Mouse (Mus musculus): ENCODE data around the gene Rhov. TPM values are rescaled to one million over a fixed set of nuclear protein-coding genes. Genes with fewer than 3 reads are reported as not detected.

Rhov gene
- polyA plus RNA-seq, 1 experiment from 2014 or later, result 1.8 TPM

- ATAC-seq (ENCODE audit: low FRiP score, low TSS enrichment), result no peak
- H3K36me3 ChIP-seq (ENCODE audit: insufficient read depth, low read length), result peaks cover 61% of the 10 kb centered on the region
- peaks cover 11% of the 10 kb centered on the region for H3K4me1 ChIP-seq (ENCODE audit: insufficient read depth, low read length)
- 95% methylated on average over 17 of the region's 17 CpGs for WGBS
- H3K27ac ChIP-seq (ENCODE audit: low read length), result no peak overlapping the region
- H3K27me3 ChIP-seq (ENCODE audit: insufficient read depth, low read length), result no peaks in the 10 kb centered on the region
- no peak overlapping the region for H3K4me3 ChIP-seq (ENCODE audit: low read length)
- no peaks in the 10 kb centered on the region for H3K9me3 ChIP-seq (ENCODE audit: low read length)
- no peak overlapping the region for H3K9ac ChIP-seq (replicated peaks; ENCODE audit: low read length)
- H3K4me2 ChIP-seq (replicated peaks; ENCODE audit: low read depth, low read length), result no peak overlapping the region
Measured at GRCm38 (mm10) chr2:119293311-119293710, 22.2 kb upstream of the Rhov start.

GRCm38 (mm10) chr2:119292852-119293251 lies 21.8 kb upstream of the Rhov start:
- no peak overlapping the region for H3K27ac ChIP-seq (ENCODE audit: low read length)
- H3K4me3 ChIP-seq (ENCODE audit: low read length), result no peak overlapping the region
- H3K4me2 ChIP-seq (replicated peaks; ENCODE audit: low read depth, low read length), result no peak overlapping the region
- H3K4me1 ChIP-seq (ENCODE audit: insufficient read depth, low read length), result peaks cover 11% of the 10 kb centered on the region
- no peak overlapping the region for H3K9ac ChIP-seq (replicated peaks; ENCODE audit: low read length)
- peaks cover 59% of the 10 kb centered on the region for H3K36me3 ChIP-seq (ENCODE audit: insufficient read depth, low read length)
- ATAC-seq (ENCODE audit: low FRiP score, low TSS enrichment), result no peak
- H3K27me3 ChIP-seq (ENCODE audit: insufficient read depth, low read length), result no peaks in the 10 kb centered on the region
- 94% methylated on average over 16 of the region's 17 CpGs for WGBS
- H3K9me3 ChIP-seq (ENCODE audit: low read length), result no peaks in the 10 kb centered on the region

GRCm38 (mm10) chr2:119292281-119292680 lies 21.2 kb upstream of the Rhov start:
- no peak overlapping the region for H3K27ac ChIP-seq (ENCODE audit: low read length)
- WGBS, result 92% methylated on average over 5 of the region's 5 CpGs

GRCm38 (mm10) chr2:119289014-119289416 lies 17.9 kb upstream of the Rhov start:
- Histone ChIP-seq H3K9me3 (ENCODE audit: low read length) (no peaks in the 10 kb centered on the region), H3K4me3 (ENCODE audit: low read length) (peak overlapping the region; percentile 89), H3K27ac (ENCODE audit: low read length) (0 out of 2 replicates have a peak overlapping the region, but pooled peaks have one; percentile 46), H3K9ac (replicated peaks; ENCODE audit: low read length) (peak overlapping the region; percentile 89), H3K27me3 (ENCODE audit: insufficient read depth, low read length) (no peaks in the 10 kb centered on the region), H3K36me3 (ENCODE audit: insufficient read depth, low read length) (peaks cover 31% of the 10 kb centered on the region), H3K4me1 (ENCODE audit: insufficient read depth, low read length) (peaks cover 11% of the 10 kb centered on the region), H3K4me2 (replicated peaks; ENCODE audit: low read depth, low read length) (peak overlapping the region; percentile 97)
- ATAC-seq (ENCODE audit: low FRiP score, low TSS enrichment), result no peak; the same call in 1 of the 2 replicates
- 1% methylated on average over 11 of the region's 11 CpGs for WGBS

More at GRCm38 (mm10) chr2:119292281-119292680, 21.2 kb upstream of the Rhov start:
- Histone ChIP-seq H3K9ac (replicated peaks; ENCODE audit: low read length) (no peak overlapping the region), H3K4me2 (replicated peaks; ENCODE audit: low read depth, low read length) (no peak overlapping the region), H3K4me1 (ENCODE audit: insufficient read depth, low read length) (peaks cover 11% of the 10 kb centered on the region), H3K36me3 (ENCODE audit: insufficient read depth, low read length) (peaks cover 53% of the 10 kb centered on the region), H3K27me3 (ENCODE audit: insufficient read depth, low read length) (no peaks in the 10 kb centered on the region), H3K4me3 (ENCODE audit: low read length) (no peak overlapping the region), H3K9me3 (ENCODE audit: low read length) (no peaks in the 10 kb centered on the region)
- no peak for ATAC-seq (ENCODE audit: low FRiP score, low TSS enrichment)

GRCm38 (mm10) chr2:119288270-119288882 lies 17.3 kb upstream of the Rhov start, which contains the start of gene Vps18:
Vps18 (plus strand) TSS chr2:119288740.
- Histone ChIP-seq H3K4me3 (ENCODE audit: low read length) (peak within 1 kb of the TSS; percentile 89), H3K9me3 (ENCODE audit: low read length) (no peaks in the 10 kb centered on the region), H3K4me1 (ENCODE audit: insufficient read depth, low read length) (peaks cover 11% of the 10 kb centered on the region), H3K27me3 (ENCODE audit: insufficient read depth, low read length) (no peaks in the 10 kb centered on the region), H3K36me3 (ENCODE audit: insufficient read depth, low read length) (peaks cover 25% of the 10 kb centered on the region), H3K4me2 (replicated peaks; ENCODE audit: low read depth, low read length) (peak within 1 kb of the TSS; percentile 97), H3K27ac (ENCODE audit: low read length) (0 out of 2 replicates have a peak within 1 kb of the TSS, but pooled peaks have one; percentile 46), H3K9ac (replicated peaks; ENCODE audit: low read length) (peak within 1 kb of the TSS; percentile 89)
- WGBS, result under 1% methylated on average over 31 of the region's 31 CpGs
- ATAC-seq (ENCODE audit: low FRiP score, low TSS enrichment), result peak; percentile 94

GRCm38 (mm10) chr2:119287372-119287771 lies 16.3 kb upstream of the Rhov start:
- no peak for ATAC-seq (ENCODE audit: low FRiP score, low TSS enrichment)
- H3K36me3 ChIP-seq (ENCODE audit: insufficient read depth, low read length), result peaks cover 15% of the 10 kb centered on the region
- peaks cover 11% of the 10 kb centered on the region for H3K4me1 ChIP-seq (ENCODE audit: insufficient read depth, low read length)
- H3K4me2 ChIP-seq (replicated peaks; ENCODE audit: low read depth, low read length), result no peak overlapping the region
- 88% methylated on average over 5 of the region's 5 CpGs for WGBS
- no peak overlapping the region for H3K4me3 ChIP-seq (ENCODE audit: low read length)
- no peak overlapping the region for H3K27ac ChIP-seq (ENCODE audit: low read length)
- no peaks in the 10 kb centered on the region for H3K27me3 ChIP-seq (ENCODE audit: insufficient read depth, low read length)
- H3K9ac ChIP-seq (replicated peaks; ENCODE audit: low read length), result no peak overlapping the region
- no peaks in the 10 kb centered on the region for H3K9me3 ChIP-seq (ENCODE audit: low read length)

GRCm38 (mm10) chr2:119281899-119282565 lies 11.0 kb upstream of the Rhov start:
- H3K4me3 ChIP-seq (ENCODE audit: low read length), result no peak overlapping the region
- WGBS, result 69% methylated on average over 7 of the region's 7 CpGs
- no peak overlapping the region for H3K4me2 ChIP-seq (replicated peaks; ENCODE audit: low read depth, low read length)
- H3K27me3 ChIP-seq (ENCODE audit: insufficient read depth, low read length), result no peaks in the 10 kb centered on the region
- peak; percentile 73 for ATAC-seq (ENCODE audit: low FRiP score, low TSS enrichment)
- H3K9ac ChIP-seq (replicated peaks; ENCODE audit: low read length), result no peak overlapping the region
- H3K27ac ChIP-seq (ENCODE audit: low read length), result no peak overlapping the region
- no peaks in the 10 kb centered on the region for H3K9me3 ChIP-seq (ENCODE audit: low read length)
- H3K36me3 ChIP-seq (ENCODE audit: insufficient read depth, low read length), result no peaks in the 10 kb centered on the region
- no peaks in the 10 kb centered on the region for H3K4me1 ChIP-seq (ENCODE audit: insufficient read depth, low read length)

GRCm38 (mm10) chr2:119277810-119278209 lies 6.7 kb upstream of the Rhov start:
- H3K4me1 ChIP-seq (ENCODE audit: insufficient read depth, low read length), result no peaks in the 10 kb centered on the region
- 89% methylated on average over 23 of the region's 23 CpGs for WGBS
- H3K27ac ChIP-seq (ENCODE audit: low read length), result no peak overlapping the region
- no peak overlapping the region for H3K4me3 ChIP-seq (ENCODE audit: low read length)
- no peaks in the 10 kb centered on the region for H3K9me3 ChIP-seq (ENCODE audit: low read length)
- H3K9ac ChIP-seq (replicated peaks; ENCODE audit: low read length), result no peak overlapping the region
- no peak for ATAC-seq (ENCODE audit: low FRiP score, low TSS enrichment)
- no peaks in the 10 kb centered on the region for H3K36me3 ChIP-seq (ENCODE audit: insufficient read depth, low read length)
- no peaks in the 10 kb centered on the region for H3K27me3 ChIP-seq (ENCODE audit: insufficient read depth, low read length)
- no peak overlapping the region for H3K4me2 ChIP-seq (replicated peaks; ENCODE audit: low read depth, low read length)

GRCm38 (mm10) chr2:119276926-119277325 lies 5.9 kb upstream of the Rhov start:
- no peaks in the 10 kb centered on the region for H3K36me3 ChIP-seq (ENCODE audit: insufficient read depth, low read length)
- no peaks in the 10 kb centered on the region for H3K27me3 ChIP-seq (ENCODE audit: insufficient read depth, low read length)
- no peak overlapping the region for H3K27ac ChIP-seq (ENCODE audit: low read length)
- no peaks in the 10 kb centered on the region for H3K4me1 ChIP-seq (ENCODE audit: insufficient read depth, low read length)
- H3K4me2 ChIP-seq (replicated peaks; ENCODE audit: low read depth, low read length), result no peak overlapping the region
- H3K4me3 ChIP-seq (ENCODE audit: low read length), result no peak overlapping the region
- ATAC-seq (ENCODE audit: low FRiP score, low TSS enrichment), result no peak
- H3K9ac ChIP-seq (replicated peaks; ENCODE audit: low read length), result no peak overlapping the region
- no peaks in the 10 kb centered on the region for H3K9me3 ChIP-seq (ENCODE audit: low read length)
- 80% methylated on average over 7 of the region's 7 CpGs for WGBS

GRCm38 (mm10) chr2:119274126-119274525 lies 3.1 kb upstream of the Rhov start:
- 88% methylated on average over 1 of the region's 1 CpGs for WGBS
- Histone ChIP-seq H3K27ac (ENCODE audit: low read length) (no peak overlapping the region), H3K9me3 (ENCODE audit: low read length) (no peaks in the 10 kb centered on the region), H3K4me1 (ENCODE audit: insufficient read depth, low read length) (peaks cover 4% of the 10 kb centered on the region; the same call in 1 of the 2 replicates), H3K4me2 (replicated peaks; ENCODE audit: low read depth, low read length) (no peak overlapping the region), H3K9ac (replicated peaks; ENCODE audit: low read length) (no peak overlapping the region), H3K27me3 (ENCODE audit: insufficient read depth, low read length) (peaks cover 12% of the 10 kb centered on the region), H3K4me3 (ENCODE audit: low read length) (no peak overlapping the region), H3K36me3 (ENCODE audit: insufficient read depth, low read length) (no peaks in the 10 kb centered on the region)
- no peak for ATAC-seq (ENCODE audit: low FRiP score, low TSS enrichment)
